Mouse (Mus musculus): ENCODE results near the gene Pttg1.

Pttg1 gene

DNA sequence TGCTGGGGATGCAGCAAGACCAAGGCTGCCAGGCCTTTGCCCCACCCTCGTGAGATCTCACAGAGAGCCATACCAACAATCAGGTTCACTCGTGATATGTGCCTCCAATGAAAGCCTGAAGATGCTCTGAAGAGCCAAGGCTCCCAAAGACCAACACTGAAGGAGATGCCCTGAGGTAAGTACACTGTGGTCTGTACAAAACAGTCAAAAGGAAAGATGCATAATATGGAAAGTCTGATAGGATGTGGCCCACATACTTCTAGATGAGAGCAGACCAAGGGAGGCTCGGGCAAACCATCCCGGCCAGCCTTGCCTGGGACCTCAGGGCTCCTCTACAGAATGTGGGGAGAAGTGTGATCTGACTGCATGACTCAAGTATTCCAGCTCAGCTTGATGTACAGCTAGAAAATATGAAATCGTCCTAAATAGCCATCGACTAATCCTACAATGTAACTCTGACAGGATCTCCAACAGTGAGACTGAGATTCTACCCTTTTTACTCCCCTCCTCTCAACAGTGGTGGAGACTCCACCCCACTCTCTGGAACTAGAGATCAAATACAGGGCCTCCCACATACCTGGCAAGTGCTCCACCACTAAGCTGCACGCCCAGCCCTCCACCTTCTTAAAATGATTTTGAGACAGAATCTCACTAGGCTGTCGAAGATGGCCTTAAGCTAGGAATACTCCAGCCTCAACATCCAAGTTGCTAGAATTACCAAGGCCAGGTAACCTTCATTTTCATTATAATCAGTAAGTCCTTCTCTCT, 48.8 kb downstream of the Pttg1 start:
- DNase-seq (ENCODE audit: extremely low read depth, low read depth): no peak

GRCm38 (mm10) chr11:43376598-43376997, 49.5 kb downstream of the Pttg1 start:
- no peak for DNase-seq (ENCODE audit: extremely low read depth, low read depth)

- DNase-seq (ENCODE audit: extremely low read depth, low read depth): no peak
These were observed 51.1 kb downstream of the Pttg1 start for GRCm38 (mm10) chr11:43374956-43375355.

DNA sequence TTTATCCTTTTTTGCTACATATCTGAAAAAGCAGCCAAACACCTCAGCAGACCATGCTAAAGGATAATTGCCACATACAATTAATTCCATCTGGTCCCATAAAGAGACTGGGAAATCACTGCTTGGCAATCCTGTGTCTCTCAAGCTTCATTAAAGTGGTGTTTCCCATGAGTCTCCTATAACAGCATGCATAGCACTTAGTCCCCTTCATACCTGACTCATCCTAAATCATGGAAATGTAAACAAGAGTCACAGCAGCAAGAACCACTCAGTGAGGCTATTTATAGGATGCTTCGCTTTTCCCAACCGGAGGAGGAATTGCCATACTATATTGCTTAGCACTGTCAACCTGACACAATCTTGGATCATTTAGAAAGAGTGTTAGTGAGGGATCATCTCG, 52.7 kb downstream of the Pttg1 start:
- no peak for DNase-seq (ENCODE audit: extremely low read depth, low read depth)

- DNase-seq (ENCODE audit: extremely low read depth, low read depth): no peak
These were observed 54.2 kb downstream of the Pttg1 start for GRCm38 (mm10) chr11:43371807-43372206.
